Mouse (Mus musculus) stomach, postnatal 0 days (tissue): Measurements from ENCODE around the gene Tln2.

Experiments
- CTCF ChIP-seq: IDR thresholded peaks from 2 replicates; pipeline ENCODE4 v1.5.1; 2016; ENCODE audit warnings: antibody characterized with exemption, low read depth, mild to moderate bottlenecking, moderate library complexity
- EP300 ChIP-seq: optimal IDR thresholded peaks from 2 replicates; pipeline ENCODE3; 2016; ENCODE audit warnings: antibody characterized with exemption

GRCm38 (mm10) chr9:67521736-67522135 lies 37.8 kb downstream of the Tln2 start:
- no peak for TF ChIP-seq CTCF
- TF ChIP-seq EP300: no peak
